Mouse (Mus musculus) adipocyte (in vitro differentiated cells): Measurements from ENCODE around the gene Gm4565.
"Not testable (repeated sequence)": the region's sequence is repeated elsewhere in the genome, so short reads cannot be mapped to it uniquely, and the experiment has no call there.

ENCODE experiments used
- DNase-seq: peaks from one replicate; pipeline ENCODE4 v3.0.0-alpha.2; 2016; ENCODE audit warnings: low spot score

Gm4565 gene

GRCm38 (mm10) chr7:22588027-22588426 lies at the start of gene Gm4565:
Gene Gm4565, minus strand, starts transcription at chr7:22588127.
- not testable (repeated sequence) for DNase-seq

GRCm38 (mm10) chr7:22565243-22565642 lies 22.7 kb downstream of the Gm4565 start, which contains the start of gene Gm4201:
Gene Gm4201, minus strand, starts transcription at chr7:22565343.
- not testable (repeated sequence) for DNase-seq

- not testable (repeated sequence) for DNase-seq
These were observed 53.1 kb downstream of the Gm4565 start, which contains the start of gene Gm8677 for GRCm38 (mm10) chr7:22534787-22535186. Gene Gm8677, minus strand, starts transcription at chr7:22534887.
